Mouse (Mus musculus): ENCODE measurements around the gene Tcp10a.
"Not testable (repeated sequence)": the region's sequence is repeated elsewhere in the genome, so short reads cannot be mapped to it uniquely, and the experiment has no call there.

Tcp10a gene

DNA sequence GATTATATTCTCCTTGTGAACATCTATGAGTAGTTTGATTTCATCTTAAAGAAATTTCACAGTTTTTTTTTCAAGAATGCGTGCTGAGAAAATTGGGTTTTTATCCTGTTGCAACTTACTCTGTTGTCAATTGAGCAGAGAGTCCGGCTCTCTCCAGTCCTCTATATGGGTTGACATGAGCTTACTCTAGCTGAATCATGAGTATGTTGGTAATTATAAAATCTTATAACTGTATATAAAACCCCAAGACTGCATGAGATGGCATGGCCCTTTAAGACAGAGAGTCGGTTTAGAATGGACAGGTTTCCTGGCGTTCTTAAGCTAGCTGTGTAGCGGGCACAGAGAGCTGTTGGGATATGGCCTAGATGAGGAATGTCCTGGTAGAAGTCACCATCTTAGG is at the start of gene Tcp10a:
TSS of gene Tcp10a (plus strand) at position 301 of the 400 bp plus-strand sequence.
- not testable (repeated sequence) for DNase-seq (ENCODE audit: inconsistent age in 2 of 2, low spot score in 1 of 2)

DNA sequence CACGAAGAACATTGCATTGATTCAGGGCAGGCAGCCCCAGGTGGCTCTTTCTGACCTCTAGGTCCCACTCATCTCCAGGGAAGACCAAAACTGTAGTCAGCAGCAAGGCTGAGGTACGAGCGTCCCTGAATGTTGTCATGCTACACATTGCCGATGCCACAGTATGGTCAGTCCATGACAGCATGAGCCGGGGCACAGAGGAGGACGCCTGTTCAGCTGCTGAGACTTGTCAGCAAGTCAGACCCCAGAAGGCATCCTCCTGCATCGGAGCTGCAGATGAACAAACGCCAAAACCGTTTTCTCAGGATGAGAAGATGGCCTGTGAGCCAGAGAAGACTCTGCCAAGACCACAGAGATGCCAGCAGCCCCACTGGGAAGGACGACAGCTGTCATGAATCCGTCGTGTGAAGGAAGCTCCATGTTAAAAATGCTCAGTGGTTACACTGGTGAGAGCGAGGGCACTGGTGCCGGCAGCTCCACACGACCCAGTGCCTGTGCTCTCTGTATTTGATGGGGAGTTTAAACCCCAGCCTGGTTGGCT is 45.7 kb upstream of the Tcp10a start:
- no peak for DNase-seq (ENCODE audit: inconsistent age in 2 of 2, low spot score in 1 of 2)

DNA sequence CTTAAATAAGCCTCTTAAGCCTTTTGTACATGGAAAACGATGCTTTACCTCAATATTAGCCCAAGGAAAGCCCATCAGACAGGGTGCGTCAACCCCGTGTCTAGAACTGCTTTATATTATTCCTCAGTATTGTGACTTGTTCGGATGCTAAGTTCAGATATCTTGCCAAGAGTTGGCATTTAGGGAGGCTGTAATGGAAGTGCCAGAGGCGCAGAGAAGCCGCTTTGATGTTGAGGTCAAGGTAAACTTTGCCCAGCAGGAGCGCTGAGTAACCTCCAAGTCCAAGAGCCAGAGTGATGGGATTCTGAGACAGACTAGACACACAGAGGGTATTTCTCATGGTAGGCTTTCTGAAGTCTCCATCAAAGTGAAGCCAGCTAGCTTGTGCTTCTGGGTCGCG is 45.2 kb upstream of the Tcp10a start:
- DNase-seq (ENCODE audit: inconsistent age in 2 of 2, low spot score in 1 of 2) = peak; percentile 72 to 85

DNA sequence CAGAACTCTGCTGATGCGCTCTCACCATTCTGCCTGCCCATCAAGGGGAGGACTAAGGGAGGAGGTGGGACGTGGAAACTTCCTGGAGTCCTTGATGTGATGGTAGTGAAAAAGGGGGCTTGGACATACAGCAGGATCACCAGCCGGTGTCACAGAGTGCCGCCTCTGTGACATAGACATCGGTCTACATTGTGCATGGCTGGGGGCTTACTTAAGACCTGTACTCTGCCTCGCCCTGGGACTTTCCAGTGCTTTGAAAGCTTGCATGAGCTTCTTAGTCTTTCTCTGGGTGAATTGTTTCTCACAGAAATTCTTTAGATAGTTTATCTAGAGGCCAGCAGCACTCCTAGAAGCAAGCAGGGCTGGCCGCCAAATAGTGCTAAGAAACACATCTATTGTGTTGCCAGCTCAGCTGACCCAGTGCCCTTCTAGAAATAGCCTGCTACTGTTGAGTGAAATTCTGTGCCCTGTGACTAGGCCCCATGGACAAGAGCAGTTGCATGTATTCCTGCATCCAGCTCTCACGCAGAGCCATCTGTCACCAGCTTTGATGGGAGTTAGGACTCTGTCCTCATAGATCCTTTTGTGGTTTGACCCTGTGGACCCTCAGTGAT is 40.0 kb upstream of the Tcp10a start:
- DNase-seq (ENCODE audit: inconsistent age in 2 of 2, low spot score in 1 of 2) = peak; percentile 38 to 76

DNA sequence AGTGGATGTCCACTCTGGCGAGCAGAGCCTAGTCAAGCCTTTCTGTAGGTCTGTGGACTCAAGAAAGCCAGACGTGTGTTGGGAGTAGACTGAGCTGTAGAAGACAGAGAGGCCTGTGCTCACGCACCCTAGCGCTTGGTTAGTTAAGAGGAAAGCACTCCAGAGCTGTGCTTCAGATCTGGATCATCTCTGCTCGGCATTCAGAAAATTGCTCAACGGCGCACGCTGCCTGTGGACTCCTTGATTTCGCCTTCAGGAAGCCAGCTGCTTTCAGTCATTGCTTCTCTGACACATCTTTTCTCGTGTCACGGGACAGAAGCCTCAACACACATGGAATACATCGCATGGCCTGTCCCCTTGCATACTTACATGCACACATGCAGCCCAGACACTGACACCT is 39.2 kb upstream of the Tcp10a start:
- no peak for DNase-seq (ENCODE audit: inconsistent age in 2 of 2, low spot score in 1 of 2)

DNA sequence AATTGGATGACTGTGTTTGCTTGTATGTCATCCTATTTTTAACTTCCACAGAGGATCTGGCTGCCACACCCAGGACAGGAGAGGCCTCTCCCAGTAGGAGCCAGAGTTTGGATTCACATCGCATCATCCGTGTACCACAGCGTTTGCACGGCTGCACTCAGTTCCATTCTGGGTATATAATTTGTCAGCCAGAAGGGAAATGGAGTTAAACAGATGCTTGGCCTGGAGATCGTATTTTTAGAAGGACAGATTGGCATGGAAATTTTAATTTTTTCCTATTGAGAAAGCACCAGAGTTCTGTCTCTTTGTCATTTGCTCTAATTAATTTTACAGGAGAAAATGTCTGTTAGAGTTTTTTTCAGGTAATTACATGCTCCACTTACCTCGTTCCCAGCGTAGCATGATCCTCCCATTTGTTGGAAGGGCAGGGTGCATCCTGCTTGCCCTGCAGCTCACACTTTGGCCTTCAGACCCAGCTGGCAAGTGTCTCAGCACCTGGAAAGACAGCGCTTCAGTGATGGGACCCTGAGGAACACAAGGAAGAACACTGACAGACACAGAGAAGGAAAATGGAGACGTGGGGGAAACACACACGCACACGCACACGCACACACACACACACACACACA is 37.9 kb upstream of the Tcp10a start:
- DNase-seq (ENCODE audit: inconsistent age in 2 of 2, low spot score in 1 of 2) = no peak

DNA sequence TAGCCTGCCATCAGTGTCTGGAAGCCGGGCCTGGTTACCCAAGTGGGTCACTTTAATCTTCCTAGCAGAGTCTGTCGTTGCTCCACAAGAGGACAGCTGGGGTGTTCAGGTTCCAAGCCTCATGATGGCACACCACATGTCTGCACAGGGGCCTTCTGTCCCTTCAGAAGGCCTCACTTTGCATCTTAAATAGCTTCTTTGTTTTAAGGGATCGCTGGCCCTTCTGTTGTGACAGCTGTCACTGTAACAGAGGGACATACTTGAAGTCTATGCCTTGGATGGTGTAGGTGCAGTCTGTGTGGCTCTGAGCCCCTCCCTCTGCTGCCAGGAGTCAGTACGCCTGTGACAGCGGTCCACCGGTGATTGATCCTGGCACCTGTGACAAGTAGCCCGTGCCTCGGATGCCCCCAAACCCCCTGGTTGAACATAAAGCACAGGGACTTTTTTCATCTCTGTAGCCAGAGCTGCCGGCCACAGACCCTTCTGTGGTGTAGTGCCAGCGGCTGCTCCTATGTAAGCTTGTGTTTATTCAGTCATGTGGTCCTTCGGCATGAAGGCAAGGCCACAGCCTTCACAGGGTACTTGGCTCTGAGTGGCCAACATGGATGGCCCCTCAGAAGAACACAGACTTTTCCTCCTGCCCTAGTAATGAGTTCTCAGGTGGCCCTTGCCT is 32.3 kb upstream of the Tcp10a start:
- DNase-seq (ENCODE audit: inconsistent age in 2 of 2, low spot score in 1 of 2) = no peak

DNA sequence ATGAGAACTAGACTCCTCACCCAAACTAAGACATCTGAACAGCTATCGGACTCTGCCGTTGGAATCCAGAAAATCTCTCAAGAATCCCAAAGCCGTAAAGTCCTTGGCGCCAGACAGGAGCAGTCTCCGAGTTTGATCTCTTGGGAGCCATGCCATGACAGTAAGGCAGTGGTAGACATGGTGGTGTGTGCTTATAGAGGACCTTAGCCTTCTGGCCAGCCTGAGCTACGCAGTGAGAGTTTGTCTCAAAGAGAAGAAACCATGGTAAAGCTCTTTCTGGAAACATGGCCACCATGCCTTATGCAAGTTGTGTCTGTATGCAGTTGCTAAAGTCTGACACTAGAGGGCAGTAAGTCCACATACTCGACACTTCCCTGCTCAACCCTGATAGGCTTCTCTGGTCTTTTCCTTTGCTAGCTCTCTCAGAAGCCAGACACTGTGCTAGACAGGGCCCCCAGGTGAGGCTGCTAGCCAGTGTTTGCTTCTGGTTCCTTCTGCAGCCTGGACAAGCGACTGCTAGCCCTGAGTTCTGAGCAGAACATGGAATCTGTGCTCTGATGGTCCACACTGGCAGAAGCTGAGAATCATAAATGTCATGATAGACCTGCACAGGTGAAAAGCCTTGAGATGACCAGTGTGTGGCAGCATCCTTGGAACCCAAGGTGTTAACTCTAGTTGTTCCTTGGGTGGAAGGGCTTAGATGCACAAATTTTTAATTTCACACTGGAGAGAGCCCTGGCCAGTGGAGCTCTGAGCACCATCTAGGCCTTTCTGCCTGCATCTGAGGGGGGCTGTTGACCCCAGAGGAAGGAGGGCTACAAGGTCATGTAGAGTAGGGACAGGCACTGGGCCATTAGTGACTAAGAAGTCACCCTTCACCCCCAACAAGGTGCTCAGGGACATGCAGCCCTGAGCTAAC is 17.9 kb upstream of the Tcp10a start:
- peak; percentile 50 to 83 for DNase-seq (ENCODE audit: inconsistent age in 2 of 2, low spot score in 1 of 2)

DNA sequence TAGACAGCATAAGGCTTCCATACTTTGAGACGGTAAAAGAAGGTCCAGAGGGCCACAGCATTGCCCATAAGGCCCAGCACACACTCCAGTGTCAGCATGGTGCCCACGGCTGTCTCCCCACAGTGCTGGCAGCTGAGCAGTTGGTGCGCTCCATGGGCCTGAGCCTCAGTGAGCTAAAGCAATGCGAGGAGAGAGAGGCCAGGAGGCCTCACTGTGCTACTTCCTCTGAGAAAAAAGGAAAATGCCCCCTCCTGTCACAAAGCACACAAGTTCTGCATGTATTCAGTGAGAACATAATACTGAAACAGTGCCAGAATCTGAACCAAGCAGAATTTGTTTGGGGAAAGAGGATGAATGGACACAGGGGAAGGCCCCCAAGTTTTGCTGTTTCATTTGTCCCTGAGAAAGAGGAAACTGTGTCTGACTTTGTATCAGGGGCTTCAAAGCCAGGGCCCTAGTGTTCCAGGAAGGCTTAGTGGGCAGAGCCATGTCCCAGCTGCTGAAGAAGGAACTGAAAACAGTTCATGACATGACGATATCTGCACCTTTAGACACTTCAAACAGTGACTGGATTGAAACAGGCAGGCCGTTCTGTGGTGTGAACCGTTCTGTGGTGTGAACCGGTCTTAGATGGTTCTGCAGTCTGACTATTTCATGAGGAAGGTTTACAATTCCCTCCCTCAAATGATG is 8.6 kb upstream of the Tcp10a start:
- peak in 1 of 2 experiments; percentile 30 for DNase-seq (ENCODE audit: inconsistent age in 2 of 2, low spot score in 1 of 2)

DNA sequence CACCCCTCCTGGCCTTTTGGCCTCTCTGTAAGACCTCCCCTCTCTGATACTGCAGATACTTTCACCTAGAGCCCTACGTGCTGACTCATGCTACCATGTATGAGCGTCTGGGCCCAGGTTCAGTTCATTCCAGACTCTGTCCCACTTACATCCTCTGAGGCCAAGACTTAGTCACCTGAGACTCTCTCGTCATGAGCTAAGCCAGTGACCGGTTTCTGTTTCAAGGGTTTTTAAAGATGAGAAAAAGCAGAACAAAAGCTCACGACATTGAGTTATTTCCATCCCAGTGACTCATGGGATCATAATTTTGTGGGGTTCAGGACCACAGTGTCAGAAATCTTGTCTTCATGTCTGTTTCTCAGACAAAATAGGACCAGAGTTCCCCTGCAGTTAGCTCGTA is 4.7 kb upstream of the Tcp10a start:
- DNase-seq (ENCODE audit: inconsistent age in 2 of 2, low spot score in 1 of 2) = peak in 1 of 2 experiments; percentile 33

DNA sequence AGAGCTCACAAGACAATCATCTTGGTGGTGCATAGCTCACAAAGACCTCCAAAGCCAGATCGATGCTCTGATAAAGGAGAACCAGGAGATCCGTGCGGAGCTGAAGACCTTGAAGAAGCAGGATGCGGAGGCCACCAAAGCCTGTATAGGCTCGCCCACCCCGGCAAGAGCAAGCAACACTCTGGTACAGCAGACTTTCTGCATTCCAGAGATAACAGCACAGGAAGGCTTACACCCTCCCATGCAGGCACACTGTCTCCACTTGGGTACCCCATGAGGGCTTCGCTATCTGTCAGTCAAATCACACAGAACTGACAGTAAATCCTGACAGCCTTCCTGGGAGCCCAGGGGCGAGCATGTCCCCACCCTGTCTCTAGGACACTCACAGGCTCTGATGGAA is 2.0 kb downstream of the Tcp10a start:
- DNase-seq (ENCODE audit: inconsistent age in 2 of 2, low spot score in 1 of 2) = not testable (repeated sequence)

DNA sequence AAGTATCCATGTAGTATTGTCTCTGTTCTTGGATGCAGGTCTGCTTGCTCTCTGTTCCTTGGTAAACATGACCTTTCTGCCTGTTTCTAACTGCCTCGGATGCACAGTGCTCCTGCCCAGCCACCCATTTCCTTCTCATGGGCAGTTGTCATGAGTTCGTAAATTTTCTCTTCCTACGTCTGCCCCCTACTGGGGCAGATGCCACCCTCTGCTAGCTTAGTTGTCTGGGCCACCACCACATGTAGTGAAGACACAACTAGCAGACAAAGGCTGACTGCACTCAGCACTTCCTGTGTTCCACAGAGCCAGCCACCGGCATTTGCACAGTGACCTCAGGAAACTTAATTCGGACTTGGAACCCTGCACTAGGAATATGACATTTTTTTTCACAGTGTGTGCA is 8.3 kb downstream of the Tcp10a start:
- not testable (repeated sequence) for DNase-seq (ENCODE audit: inconsistent age in 2 of 2, low spot score in 1 of 2)

DNA sequence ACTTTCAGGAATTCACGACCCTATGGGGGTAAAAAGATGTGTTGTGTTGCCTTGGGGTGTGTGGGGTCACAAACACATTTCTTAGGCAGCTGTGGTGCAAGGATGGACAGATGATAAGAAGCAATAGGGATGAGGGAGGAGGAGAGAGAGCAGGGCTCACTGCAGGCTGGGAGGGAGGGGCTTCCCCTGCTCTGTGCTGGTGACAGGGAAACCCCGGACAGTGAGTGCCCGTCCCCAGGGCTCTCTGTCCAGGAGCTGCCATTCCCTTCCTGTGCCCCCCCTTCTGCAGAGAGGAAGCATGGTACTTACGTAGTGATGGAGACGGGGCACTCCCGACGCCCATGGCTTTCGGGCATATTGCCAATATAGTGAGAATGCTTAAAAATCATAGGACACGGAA is 12.9 kb downstream of the Tcp10a start:
- DNase-seq (ENCODE audit: inconsistent age in 2 of 2, low spot score in 1 of 2) = not testable (repeated sequence)

DNA sequence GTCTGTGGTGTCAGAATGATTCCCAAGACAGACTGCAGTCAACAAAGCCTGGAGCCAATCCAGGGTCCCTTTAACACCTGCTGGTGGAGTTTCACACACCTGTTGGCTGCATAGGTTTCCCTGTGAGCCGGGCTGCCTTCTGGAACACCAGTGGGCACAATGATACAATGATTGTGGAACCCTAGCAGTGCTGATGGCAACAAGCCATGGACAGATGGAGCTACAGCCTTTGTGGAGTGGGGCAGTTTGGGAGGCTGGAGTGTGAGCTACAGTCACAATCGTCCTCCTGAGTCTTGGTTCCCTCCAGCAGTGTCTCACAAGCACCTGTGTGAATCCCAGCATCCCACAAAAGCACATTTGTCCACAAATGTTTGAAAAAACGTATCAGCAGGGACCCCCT is 24.3 kb downstream of the Tcp10a start:
- not testable (repeated sequence) for DNase-seq (ENCODE audit: inconsistent age in 2 of 2, low spot score in 1 of 2)

DNA sequence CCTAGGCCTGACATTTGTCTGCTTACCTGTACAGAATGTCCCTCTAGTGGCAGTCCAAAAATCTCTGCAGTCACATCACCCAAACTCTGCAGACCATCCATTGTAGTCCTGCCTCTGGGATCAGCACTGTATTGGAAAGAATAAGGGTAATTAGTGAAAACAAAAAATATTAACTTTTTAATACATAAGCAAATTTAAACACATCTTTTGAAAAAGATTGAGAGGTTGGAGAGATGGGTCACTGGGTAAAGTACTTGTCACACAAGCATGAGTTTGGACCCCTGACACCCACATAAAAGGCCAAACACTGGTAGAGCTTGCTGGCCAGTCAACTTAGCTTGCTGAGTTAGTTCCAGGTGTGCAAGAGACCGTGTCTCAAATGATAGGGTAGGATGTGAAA is 28.1 kb downstream of the Tcp10a start, which contains the start of gene Ttll2:
TSS of gene Ttll2 (minus strand) at position 101 of the 400 bp plus-strand sequence.
- DNase-seq (ENCODE audit: inconsistent age in 2 of 2, low spot score in 1 of 2) = not testable (repeated sequence)

DNA sequence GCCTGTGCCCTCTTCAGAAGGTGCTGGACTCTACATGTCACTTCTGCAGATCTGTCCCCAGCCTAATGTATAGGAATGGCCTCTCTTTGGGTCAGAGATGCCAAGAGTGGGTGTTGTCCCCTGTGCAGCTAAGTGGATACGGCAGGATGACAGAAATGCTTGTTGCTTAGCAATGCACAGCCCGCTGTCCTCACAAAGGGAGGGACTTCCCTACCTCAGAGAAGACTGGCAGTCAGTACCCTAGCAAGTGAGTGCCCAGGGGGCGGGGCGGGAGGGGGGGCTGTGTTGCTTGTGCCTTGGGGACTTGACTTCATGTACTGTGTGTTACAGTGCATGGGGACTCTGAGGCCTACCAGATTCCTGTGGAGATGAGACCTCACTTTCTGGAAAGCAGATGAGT is 35.4 kb downstream of the Tcp10a start:
- not testable (repeated sequence) for DNase-seq (ENCODE audit: inconsistent age in 2 of 2, low spot score in 1 of 2)

DNA sequence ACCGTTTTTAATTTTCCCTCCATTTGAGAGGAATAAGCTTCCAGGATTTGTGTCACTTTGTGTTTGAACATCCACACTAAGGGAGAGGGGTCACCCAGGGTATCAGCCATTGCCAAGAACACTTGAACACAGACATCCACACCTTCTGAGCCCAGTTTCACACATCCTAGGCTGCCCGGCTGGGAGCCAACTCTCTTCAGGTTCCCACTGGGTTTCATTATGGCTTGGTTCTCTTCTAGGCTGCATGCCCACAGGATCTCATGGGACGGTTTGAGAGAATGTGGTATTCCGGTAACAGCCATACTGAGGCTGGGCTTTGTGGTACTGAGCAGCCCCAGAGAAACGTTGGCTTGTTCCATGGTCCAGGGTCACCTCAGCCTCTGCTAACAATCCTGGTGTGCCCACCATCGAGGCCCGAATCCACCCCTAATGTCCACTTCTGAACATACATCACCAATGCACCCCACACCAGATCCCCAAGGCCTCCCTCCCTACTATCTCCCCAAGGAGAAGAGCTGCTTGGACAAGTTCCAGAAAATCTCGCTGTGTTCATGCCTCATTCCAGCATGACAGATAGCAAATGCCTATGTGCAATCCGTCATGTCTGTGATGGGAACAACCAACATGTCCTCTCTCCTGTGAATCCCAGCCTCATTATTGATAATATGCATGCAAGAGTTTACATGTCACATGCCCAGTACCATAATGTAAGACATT is 36.5 kb downstream of the Tcp10a start:
- DNase-seq (ENCODE audit: inconsistent age in 2 of 2, low spot score in 1 of 2) = peak; percentile 38 to 82

DNA sequence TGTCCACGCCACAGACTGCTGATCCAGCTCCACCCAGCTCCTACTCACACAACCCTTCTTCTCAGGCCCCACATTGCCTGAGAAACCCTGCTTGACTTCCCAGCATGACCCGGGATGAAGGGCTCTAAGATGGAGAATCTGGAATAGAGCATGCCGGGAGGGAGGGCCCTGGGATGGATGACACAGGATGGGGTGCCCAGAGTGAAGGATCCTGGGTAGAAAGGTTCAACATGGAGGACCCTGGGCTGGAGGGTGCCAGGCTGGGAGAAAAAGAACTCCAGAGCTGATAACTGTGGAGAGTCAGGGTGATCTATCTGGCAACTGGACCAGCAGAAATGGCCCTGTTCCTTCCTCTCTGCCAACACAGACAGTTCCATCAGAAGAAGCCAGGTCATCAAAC is 41.2 kb downstream of the Tcp10a start:
- not testable (repeated sequence) for DNase-seq (ENCODE audit: inconsistent age in 2 of 2, low spot score in 1 of 2)

DNA sequence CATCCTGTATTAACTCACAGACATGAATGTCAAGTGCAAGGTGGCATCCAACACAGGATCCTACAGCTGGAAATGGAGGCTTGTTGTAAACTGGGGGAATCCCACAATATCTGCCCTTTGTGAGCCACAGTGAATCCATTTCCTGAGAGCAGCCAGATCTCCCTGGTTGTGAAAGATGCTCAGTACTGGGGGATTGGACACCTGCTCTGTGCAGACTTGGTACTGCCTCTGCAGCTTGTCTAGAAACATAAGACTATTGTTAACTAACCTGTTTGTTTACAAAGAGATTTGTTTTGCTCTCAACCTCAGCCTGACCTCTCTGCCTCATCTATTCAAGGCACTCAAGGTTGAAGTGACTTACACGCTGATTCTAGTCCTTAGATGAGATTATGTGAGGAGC is 41.8 kb downstream of the Tcp10a start:
- not testable (repeated sequence) for DNase-seq (ENCODE audit: inconsistent age in 2 of 2, low spot score in 1 of 2)
